Mouse (Mus musculus): ENCODE results near the gene Brd4. TPM values are rescaled to one million over a fixed set of nuclear protein-coding genes. Genes with fewer than 3 reads are reported as not detected.

Gene Brd4
- total RNA-seq, 2 experiments from 2014 or later, result 118 to 125 TPM

GRCm38 (mm10) chr17:32173166-32173565 is 111.4 kb downstream of the Brd4 start:
- DNase-seq (ENCODE audit: low spot score in 2 of 2), result no peak

- DNase-seq (ENCODE audit: low spot score in 2 of 2), result no peak
Observed at GRCm38 (mm10) chr17:32172485-32172884, 112.0 kb downstream of the Brd4 start.

- DNase-seq (ENCODE audit: low spot score in 2 of 2), result no peak
Observed at GRCm38 (mm10) chr17:32169518-32170225, 114.8 kb downstream of the Brd4 start.

- DNase-seq (ENCODE audit: low spot score in 2 of 2), result no peak
Observed at GRCm38 (mm10) chr17:32166687-32167086, 117.8 kb downstream of the Brd4 start, which contains the start of gene Notch3. Gene Notch3 (minus strand): TSS chr17:32166852.

- DNase-seq (ENCODE audit: low spot score in 2 of 2), result peak in 1 of 2 experiments; percentile 46
Observed at GRCm38 (mm10) chr17:32165803-32166595, 118.5 kb downstream of the Brd4 start.

- no peak for DNase-seq (ENCODE audit: low spot score in 2 of 2)
Observed at GRCm38 (mm10) chr17:32165266-32165802, 119.2 kb downstream of the Brd4 start.

GRCm38 (mm10) chr17:32164780-32165179 is 119.7 kb downstream of the Brd4 start:
- DNase-seq (ENCODE audit: low spot score in 2 of 2), result no peak

- DNase-seq (ENCODE audit: low spot score in 2 of 2), result no peak
Observed at GRCm38 (mm10) chr17:32163910-32164650, 120.4 kb downstream of the Brd4 start.

- DNase-seq (ENCODE audit: low spot score in 2 of 2), result peak; percentile 57
Observed at GRCm38 (mm10) chr17:32162112-32162850, 122.2 kb downstream of the Brd4 start.

GRCm38 (mm10) chr17:32160882-32161281 is 123.6 kb downstream of the Brd4 start:
- no peak for DNase-seq (ENCODE audit: low spot score in 2 of 2)

- DNase-seq (ENCODE audit: low spot score in 2 of 2), result no peak
Observed at GRCm38 (mm10) chr17:32158841-32159240, 125.7 kb downstream of the Brd4 start.

GRCm38 (mm10) chr17:32146718-32147117 is 137.8 kb downstream of the Brd4 start:
- no peak for DNase-seq (ENCODE audit: low spot score in 2 of 2)

Other genes starting within 250 kb of the Brd4 start
- gene Rrp1b, start 248.6 kb downstream of the Brd4 start, total RNA-seq (2021), result 10 to 100 TPM; 17.1 to 17.8 TPM
- 1 to 10 TPM; 1.2 to 1.6 TPM for gene Hsf2bp, start 248.4 kb downstream of the Brd4 start, total RNA-seq (2021)
- 10 to 100 TPM; 15.3 to 15.9 TPM for gene Notch3, start 117.9 kb downstream of the Brd4 start, total RNA-seq (2021)
- under 1 TPM; 0.25 to 0.26 TPM for gene Ephx3, start 95.2 kb downstream of the Brd4 start, total RNA-seq (2021)
- gene Akap8, start 36.5 kb upstream of the Brd4 start, total RNA-seq (2021), result 10 to 100 TPM; 83.8 to 86.1 TPM
- gene Akap8l, start 65.9 kb upstream of the Brd4 start, total RNA-seq (2021), result 100 to 1,000 TPM; 134 to 157 TPM
- 10 to 100 TPM; 66.8 to 74.7 TPM for gene Wiz, start 104.7 kb upstream of the Brd4 start, total RNA-seq (2021)
- gene Rasal3, start 118.9 kb upstream of the Brd4 start, total RNA-seq (2021), result 1 to 10 TPM; 2.6 to 3.1 TPM
- gene Pglyrp2, start 139.4 kb upstream of the Brd4 start, total RNA-seq (2021), result not detected
- gene Cyp4f39, start 168.0 kb upstream of the Brd4 start, total RNA-seq (2021), result not detected
- 1 to 10 TPM; 3.9 to 6.5 TPM for gene Cyp4f17, start 221.3 kb upstream of the Brd4 start, total RNA-seq (2021)